Mouse (Mus musculus): Measurements from ENCODE around the gene Trpc5os.

Gene Trpc5os

GRCm38 (mm10) chrX:144456281-144456680 is at the start of gene Trpc5os:
Trpc5os (plus strand) TSS chrX:144456581.
- DNase-seq (ENCODE audit: low read depth, low spot score): no peak

DNA sequence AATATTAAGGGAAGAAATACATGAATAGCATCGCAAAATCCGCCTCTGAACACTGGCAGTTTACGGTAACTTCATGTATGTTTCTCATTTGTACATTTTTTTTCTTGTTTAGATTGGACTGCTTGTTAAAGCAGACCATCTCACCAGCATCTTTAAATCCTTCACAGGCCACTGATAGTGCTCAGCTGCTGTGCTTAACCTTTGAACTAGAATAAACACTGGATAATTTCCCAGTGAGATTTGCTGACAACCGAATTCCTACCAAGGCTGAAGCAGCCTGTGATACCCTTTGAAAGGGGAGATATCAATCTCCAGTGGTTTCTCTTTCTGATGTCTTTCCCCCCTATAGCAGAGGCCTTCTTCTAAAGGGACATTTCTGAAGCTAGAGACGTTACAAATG is 48.3 kb upstream of the Trpc5os start:
- no peak for DNase-seq (ENCODE audit: low read depth, low spot score)

- no peak for DNase-seq (ENCODE audit: low read depth, low spot score)
These were observed 36.1 kb upstream of the Trpc5os start for GRCm38 (mm10) chrX:144420259-144420658.

- no peak for DNase-seq (ENCODE audit: low read depth, low spot score)
These were observed 35.3 kb upstream of the Trpc5os start for GRCm38 (mm10) chrX:144421091-144421490.

DNA sequence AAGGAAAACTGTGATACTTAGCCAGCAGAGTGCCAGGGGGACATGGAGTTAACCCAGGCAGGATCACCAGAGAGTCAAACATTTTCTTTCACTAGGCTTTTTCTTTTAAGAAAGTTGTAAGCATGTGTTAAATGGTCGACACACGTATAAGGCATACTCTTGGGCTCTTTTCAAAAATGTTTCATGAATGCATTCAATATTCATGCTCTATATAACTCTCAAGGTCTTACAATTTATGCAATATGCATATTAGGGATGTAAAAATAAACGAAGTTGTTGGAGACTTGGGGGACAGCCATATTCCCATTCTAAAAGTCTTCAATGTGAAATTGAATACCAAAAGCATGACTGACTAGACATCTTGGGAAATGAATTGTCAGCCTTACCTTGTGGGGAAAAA is 32.5 kb upstream of the Trpc5os start:
- DNase-seq (ENCODE audit: low read depth, low spot score): no peak

- DNase-seq (ENCODE audit: low read depth, low spot score): no peak
These were observed 8.0 kb downstream of the Trpc5os start for GRCm38 (mm10) chrX:144464416-144464815.

- DNase-seq (ENCODE audit: low read depth, low spot score): no peak
These were observed 35.0 kb downstream of the Trpc5os start for GRCm38 (mm10) chrX:144491394-144491793.

DNA sequence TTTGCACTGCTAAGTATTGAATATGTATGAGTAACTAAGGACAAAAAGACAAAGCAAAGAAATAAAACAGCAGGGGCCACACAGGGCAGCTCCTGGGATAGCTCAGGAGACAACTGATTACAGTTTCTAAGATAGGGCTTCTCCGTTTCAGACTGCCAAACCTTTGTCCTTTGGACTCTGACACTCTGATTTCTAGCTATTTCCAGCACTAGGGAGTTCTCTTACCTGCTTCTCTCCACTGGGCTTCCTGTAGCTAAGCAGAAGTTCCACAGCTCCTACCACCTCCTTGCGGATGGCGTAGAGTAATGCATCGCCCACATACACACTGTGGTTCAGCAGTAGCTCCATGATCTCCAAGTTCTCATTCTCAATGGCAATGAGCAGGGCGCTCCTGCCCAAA is 66.9 kb downstream of the Trpc5os start:
- DNase-seq (ENCODE audit: low read depth, low spot score): no peak

DNA sequence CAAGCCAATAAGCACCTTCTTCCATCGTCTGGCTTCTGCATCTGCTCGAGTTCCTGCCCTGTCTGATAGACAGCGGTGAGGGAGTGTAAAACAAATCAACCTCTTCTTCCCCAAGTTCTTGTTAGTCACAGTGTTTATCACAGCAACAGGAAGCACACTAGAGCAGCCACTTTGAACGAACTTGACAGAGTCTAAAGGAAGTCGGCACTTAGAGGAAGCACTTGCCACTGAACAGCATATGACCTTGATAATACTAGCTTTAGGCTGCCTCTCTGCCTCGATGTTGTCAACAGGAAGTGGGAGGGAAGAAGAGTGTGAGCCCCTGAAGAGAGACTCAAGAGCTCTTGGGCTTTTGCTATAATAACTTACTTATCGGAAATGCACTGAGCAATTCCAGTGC is 69.7 kb downstream of the Trpc5os start:
- no peak for DNase-seq (ENCODE audit: low read depth, low spot score)
